Mouse (Mus musculus) mesoderm, embryonic 11.5 days (tissue): ENCODE measurements around the gene Adamts6.

Experiments
- DNase-seq: peaks from one replicate; pipeline ENCODE4 v3.0.0-alpha.2; 2012; ENCODE audit warnings: low read depth, low spot score

The Adamts6 gene

DNA sequence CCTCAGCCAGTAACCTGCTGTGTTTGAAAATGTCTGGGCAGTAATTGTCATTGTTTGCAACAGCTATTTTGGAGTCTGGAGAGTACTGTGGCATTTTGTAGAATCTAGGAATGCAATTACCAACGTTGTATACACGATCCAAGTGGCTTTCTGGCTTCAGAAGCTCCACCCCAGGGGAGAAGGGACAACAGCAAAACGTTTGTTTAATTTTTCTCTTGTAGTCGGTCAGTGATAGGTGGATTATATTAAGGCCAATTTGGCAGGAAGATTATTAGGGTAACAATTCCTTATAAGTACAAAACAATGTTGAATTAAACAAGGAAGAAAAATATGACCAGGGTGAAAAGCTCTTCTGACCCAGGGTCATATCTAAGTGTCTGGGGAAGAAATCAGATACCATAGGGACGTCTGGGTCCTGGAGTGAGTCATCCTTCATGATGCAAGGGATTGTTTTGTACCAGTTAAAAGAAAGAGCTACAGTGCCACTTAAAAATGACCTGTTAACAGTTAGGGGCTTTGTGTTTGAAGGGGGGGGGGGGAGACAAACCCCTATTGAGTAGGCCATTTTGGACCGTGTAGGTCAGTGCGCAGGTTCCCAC lies 229.2 kb downstream of the Adamts6 start:
- DNase-seq, result no peak

DNA sequence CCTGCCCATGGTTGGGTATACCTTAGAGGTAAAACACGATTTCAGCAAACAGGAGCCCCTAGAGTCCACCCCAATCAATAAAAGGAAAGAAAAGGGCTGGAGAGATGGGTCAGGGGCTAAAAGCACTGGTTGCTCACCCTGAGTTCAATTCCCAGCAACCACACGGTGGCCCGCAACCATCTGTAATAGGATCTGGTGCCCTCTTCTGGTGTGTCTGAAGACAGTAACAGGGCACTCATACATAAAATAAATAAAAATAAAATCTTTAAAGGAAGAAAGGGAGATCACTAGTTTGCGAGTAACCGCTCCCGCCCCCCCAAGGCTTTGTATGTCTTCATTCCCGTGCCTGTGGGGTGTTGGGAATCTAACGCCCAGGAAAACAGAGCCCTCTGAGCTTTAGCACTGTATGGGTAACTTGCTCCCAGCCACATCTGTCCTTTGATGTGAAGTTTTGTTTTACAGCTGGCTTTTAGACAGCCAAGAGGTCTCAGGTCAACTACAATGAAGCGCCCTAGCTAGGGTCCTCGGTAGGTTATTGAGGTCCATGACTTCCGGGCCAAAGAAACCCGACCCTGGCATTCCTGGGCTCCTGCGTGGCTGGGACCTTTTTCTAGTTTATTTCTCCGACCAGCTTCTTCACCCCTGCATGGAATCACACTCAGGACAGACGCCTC lies 230.1 kb downstream of the Adamts6 start:
- peak; percentile 73 for DNase-seq

DNA sequence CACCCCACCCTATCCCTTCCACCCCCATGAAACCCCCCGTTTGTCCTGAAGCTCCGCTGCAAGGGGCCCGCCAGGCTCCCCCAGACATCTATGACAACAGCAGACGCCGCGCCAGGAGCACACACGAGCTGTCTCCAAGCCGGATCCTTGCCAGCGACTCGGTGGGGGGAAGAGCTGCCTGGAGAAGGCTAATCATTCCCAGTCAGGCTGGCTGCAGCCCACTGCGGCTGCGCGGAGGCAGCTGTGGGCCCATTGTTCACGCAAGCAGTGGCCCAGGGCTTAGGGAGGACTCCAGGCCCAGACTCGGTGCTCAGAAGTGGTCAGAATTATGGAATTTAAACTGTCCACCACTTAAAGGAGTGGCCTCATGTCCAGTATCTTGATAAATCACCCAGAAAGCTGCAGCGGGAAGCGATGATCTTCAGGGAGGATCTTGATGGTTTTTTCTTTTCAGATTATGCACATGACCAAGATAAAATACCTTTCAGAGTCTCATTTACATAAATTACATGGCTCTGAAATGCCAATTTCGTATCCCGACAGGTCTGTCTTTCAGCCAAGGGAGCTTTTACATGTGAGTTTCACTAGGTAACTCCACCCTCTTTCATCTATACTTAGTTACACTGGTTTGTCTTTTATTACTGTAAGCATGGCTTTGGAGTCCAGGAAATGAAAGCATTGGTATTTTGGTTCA lies 230.8 kb downstream of the Adamts6 start:
- DNase-seq, result peak; percentile 93

DNA sequence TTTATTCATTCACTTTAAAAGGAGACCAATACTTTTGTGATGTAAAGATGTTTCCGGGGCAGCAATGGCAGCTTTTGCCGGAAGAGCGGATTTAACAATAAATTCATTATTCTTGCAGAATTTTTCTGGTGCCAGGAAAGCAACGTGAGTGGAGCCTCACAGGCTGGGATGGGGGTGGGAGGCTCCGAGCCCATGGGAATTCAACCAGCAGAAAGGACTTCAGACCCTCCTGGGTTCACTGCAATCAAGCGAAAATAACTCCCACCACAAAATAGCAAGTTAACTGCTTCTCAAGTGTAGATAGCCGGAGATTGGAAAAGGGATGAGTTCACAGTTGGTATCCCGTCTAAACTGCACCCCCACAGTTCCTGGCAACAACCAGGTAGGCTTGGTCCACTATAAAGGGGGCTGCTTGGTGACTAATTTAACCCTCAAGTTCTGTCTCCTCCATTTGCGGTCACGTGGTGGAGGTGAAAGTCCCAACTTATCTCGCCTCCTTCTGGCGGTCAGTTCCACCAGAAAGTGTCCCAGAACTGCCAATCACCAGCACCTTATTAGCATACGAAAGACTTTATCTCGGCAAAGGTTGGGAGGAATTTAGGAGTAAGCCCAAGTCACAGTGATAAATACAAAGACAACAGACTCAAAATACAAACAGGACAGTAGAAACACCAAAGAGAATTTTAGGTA lies 231.5 kb downstream of the Adamts6 start:
- no peak for DNase-seq

DNA sequence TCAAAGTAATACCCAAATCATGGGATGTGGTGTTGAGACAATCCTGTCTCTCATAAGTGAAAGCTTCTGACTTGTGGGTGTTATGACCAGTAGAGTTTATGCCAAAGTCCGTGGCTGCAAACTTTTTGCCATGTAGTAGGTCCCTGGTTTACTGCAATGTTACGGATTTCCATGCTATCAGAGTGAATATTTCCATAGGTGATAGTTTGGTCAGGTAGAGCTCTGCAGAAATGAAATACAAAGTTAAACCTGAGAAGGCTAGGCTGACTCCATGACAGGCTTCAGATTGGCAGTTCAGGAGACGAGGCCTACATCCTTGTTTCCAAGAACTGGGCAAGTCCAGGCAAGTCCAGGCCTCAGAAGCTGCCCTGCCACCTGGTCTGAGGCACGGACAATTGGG lies 232.3 kb downstream of the Adamts6 start:
- DNase-seq, result no peak

DNA sequence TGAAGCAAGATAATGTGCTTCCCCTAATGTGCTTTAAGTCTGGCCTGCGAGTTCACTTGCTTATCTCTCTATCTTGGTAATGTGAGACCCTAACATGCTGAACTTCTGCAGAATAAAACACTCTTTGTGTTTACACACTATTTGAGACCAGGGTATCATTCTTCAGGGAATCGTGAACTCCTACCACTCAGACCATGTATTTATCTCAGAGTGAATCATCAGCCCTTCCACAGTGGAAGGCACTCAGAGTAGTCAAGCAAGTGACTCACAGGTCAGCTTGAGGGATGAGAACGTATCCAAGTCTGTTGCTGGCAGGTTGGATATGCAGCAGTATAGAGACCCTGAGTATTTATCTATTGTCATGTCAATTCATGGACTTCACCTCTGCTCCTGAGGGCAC lies 232.8 kb downstream of the Adamts6 start:
- no peak for DNase-seq

DNA sequence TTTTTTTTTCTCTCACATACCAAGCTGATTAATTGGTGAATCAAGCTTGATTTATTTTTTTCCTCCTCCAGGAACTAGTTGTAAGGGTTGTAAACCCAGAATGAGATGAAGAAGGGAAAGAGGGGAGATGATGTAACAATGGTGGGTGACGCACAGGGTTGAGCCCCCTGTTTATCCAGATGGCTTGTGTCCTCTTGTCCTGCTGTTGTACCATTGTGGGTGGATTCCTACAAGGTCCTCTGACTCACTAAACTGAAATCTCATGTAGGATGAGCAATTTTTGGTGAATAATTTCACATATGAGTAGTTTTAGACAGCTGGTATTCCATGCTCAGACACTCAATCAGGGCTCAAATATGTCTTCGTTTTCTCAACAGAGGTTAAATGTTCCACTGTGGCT lies 233.9 kb downstream of the Adamts6 start:
- no peak for DNase-seq

DNA sequence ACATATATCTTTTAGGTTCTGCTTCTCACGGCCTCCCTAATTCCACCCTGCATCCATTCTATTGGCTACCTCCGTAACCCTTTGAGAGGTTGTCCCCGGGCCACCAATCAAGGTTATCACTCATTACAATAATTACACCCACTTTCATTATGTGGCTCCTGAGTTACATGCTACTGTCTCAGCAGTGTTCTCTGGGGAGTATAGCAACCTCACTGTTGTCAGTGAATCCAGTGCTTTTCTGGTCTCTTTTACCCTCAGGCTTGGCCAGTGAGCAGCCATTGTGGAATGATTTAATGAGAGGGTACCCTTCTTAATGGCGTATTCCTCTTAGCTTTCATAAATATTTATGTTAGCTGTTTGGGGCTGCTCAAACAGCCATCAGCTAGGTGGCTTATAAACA lies 238.0 kb downstream of the Adamts6 start:
- no peak for DNase-seq

DNA sequence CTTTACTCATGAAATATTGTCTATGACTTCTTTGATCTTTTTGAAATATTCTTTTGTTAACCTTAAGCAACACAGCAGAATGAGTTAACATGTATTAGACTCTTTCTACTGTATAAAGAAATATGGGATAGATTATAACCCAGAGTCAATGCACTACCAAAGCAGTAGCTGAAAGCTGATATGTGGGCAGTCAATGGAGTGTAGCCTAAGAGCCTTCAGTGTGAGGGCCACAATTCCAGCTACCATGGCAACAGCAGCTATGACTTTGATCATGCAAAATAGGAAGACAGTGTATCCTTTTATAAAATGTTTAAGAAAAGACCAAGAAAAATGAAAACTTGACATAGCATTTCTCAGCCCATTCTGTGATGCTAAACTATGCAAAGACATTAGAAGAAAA lies 241.6 kb downstream of the Adamts6 start:
- DNase-seq, result no peak

DNA sequence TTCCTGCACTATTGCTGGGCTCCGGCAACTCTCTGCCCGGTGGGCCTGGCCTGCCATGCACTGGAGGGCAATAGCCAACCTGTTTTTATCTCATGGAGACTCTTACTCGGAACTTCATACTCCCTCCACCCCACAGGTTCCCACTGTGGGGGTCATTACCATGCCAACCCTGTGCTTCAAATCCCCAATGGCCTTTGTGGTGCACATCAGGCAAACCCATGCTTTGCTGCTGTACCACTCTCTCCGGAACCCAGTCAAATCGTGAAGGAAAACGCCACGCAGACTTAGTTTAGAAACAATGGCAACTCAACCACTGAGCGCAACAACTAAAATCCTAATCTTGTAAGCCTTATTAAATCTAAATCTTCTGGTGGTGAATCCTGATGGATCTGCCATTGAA lies 244.2 kb downstream of the Adamts6 start:
- no peak for DNase-seq

DNA sequence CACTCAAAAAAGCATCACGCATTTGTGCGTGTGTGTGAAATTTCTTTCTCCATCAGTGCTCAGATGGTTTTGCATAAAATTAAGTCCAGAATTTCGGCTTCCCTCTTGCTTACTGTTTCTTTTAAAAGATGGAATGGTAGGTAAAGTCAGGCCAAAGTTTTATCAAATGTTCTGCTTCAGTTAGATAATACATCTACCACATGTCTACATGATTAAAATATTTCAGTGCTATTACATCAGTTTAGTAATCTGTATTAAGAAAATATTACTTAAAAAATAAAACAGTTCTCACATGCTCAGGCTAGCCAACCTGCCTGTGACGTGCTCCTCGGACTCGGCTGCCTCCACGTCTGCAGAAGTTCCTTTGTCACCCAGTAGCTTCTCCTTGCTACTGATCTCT lies 245.1 kb downstream of the Adamts6 start:
- no peak for DNase-seq

DNA sequence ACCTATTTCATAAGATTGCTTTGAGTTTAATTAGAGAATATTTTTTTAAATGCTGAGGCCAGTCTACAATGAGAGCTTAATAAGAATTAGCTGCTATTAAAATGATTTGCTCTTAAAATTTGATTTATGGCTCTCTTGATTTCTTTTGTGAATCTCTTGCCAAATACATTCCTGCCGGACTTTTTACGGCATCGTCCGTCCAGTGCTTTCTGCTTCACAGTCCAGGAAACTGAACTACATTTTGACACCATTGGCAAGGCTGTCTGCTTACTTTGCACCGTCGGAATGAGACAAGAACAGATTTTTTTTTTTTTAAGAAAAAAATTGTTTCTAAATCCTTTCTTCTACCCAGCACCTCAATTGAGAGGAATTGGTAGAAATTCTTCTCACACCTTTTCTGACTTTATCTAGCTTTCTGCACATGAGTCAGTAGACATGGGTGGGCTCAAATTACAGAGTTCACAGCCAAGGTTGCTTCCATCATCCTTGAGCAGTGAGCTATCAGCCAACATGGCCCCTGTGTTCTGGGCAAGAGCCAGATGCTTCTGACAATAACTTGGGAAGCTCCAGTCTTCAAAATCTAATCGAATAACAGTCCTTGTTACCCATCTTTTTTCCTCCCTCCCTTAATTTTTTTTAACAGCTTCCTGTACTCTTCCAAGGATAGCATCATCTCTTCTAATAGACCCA lies 246.3 kb downstream of the Adamts6 start:
- no peak for DNase-seq

DNA sequence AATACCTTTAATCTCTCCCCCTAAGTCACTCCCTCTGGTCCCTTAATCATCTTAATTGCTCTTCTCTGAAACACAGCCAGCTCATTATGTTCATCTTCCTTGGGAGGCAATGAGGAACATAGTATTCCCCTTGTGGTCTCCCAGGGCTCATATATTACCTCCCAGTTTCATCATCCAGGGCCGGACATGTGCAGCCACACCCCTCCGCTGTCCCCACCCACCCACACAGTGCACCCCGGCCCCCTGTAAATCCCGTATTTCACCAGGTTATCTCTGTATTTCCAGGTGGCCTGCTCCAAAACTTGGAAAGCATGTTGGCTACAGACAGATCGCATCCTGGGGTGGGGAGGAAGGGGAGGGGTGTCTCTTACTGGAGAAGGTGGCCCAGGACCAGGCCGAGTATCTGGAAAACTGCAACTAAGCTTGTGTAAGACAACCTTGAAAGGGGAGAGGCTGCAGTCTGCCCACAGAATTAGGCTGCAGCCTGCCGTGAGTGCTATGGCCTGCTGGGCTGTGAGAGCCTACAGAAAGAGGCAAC lies 253.3 kb downstream of the Adamts6 start:
- DNase-seq, result no peak

DNA sequence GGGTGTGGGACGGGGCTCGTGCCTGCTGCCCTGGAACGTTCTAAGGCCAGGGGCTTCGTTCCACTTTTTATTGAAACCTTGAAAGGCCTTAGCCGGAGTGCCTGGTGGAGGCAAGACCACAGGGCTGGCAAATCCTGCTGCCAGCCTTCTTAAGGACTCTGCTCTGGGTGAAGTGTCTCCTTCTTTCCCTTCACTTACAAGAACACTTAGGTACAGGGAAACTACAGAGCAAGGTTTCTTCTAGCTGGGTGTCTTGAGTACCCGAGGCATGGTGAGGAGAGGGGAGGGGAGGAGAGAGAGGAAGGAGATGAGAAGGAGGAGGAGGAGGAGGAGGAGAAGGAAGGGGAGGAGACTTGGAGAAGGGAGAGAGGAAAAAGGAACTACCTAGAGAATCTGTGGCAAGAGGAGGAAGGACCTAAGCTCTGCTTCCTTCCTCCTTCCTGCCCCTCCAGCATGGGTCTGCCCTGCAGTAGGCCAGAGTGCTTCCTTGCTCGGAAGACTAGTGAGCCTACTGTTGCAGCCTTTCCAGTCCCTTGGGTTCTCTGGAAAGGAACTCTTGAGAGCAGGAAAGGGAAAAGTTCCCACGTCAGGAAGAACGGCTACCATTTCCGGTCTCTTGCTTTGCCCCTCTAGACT lies 254.6 kb downstream of the Adamts6 start:
- no peak for DNase-seq

DNA sequence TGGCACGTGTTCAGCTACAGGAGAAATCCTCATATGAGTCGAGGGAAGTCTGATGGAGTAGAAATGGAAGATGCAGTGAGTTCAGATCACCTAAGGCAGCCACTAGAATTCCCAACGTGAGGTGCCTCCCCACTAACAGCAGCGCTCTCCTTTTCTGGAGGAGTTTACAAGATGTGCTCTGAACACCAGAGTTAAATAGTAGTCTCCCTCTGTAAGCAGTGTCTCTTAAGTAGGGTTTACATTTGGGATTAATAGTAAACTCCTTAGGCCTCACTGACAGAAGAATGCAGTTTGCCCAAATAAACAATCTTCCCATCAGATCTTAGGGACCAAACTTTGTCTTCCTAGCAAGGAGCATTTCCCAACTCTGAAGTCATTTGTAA lies 255.1 kb downstream of the Adamts6 start:
- DNase-seq, result no peak
